Mouse (Mus musculus) intestine, embryonic 16.5 days (tissue): ENCODE results near the gene Dapp1. TPM values are rescaled to one million over a fixed set of nuclear protein-coding genes. Genes with fewer than 3 reads are reported as not detected.
"Not testable (repeated sequence)": the region's sequence is repeated elsewhere in the genome, so short reads cannot be mapped to it uniquely, and the experiment has no call there.

Source experiments
- ATAC-seq: fragments of 200-750 bp; cut with Nextera tagmentation; 2 replicates; pipeline ENCODE4 v1.8.0; 2017; ENCODE audit warnings: moderate TSS enrichment, moderate library complexity
- H3K27ac ChIP-seq: fragments of 300-500 bp; sonication (generic); 2 replicates; pipeline ENCODE4 v1.5.1; 2014; ENCODE audit warnings: mild to moderate bottlenecking, low read length
- H3K27me3 ChIP-seq: fragments of 300-500 bp; sonication (generic); replicated peaks from 2 replicates; pipeline ENCODE4 v1.6.1; 2014; ENCODE audit warnings: low read length, control low read depth, mixed read lengths; ENCODE audit not compliant: control insufficient read depth, insufficient read depth
- H3K36me3 ChIP-seq: fragments of 300-500 bp; sonication (generic); 2 replicates; pipeline ENCODE4 v1.6.1; 2014; ENCODE audit warnings: low read length, control low read depth; ENCODE audit not compliant: control insufficient read depth, insufficient read depth
- H3K4me1 ChIP-seq: fragments of 300-500 bp; sonication (generic); 2 replicates; pipeline ENCODE4 v1.6.1; 2014; ENCODE audit warnings: low read length, control low read depth, mixed read lengths; ENCODE audit not compliant: control insufficient read depth, insufficient read depth
- H3K4me2 ChIP-seq: fragments of 300-500 bp; sonication (generic); 2 replicates; pipeline ENCODE4 v1.6.1; 2014; ENCODE audit warnings: low read depth, low read length, control low read depth
- H3K4me3 ChIP-seq: fragments of 300-500 bp; sonication (generic); 2 replicates; pipeline ENCODE4 v1.5.1; 2014; ENCODE audit warnings: mild to moderate bottlenecking, low read length
- H3K9ac ChIP-seq: fragments of 300-500 bp; sonication (generic); 2 replicates; pipeline ENCODE4 v1.6.1; 2014; ENCODE audit warnings: low read depth, low read length
- H3K9me3 ChIP-seq: fragments of 300-500 bp; sonication (generic); 2 replicates; pipeline ENCODE4 v1.6.1; 2016; ENCODE audit warnings: low read length, control low read depth; ENCODE audit not compliant: control insufficient read depth
- WGBS: fragments of 180-500 bp; shearing (Covaris S2); extraction: QIAGEN DNeasy Blood & Tissue Kit; methylation state at CpG from one replicate; pipeline ENCODE4 v1.1.7; 2014; 5-methylcytosine and 5-hydroxymethylcytosine counted together
- polyA plus RNA-seq: library from polyadenylated mRNA; unstranded; fragments of >200 nt; fragmentation: Nextera tagmentation; extraction: Ambion mirVana; gene quantifications from 2 replicates; pipeline ENCODE4 v1.2.1, GENCODE M21; 2015

Dapp1 gene
- polyA plus RNA-seq, 1 experiment from 2014 or later = 35.8 TPM

DNA sequence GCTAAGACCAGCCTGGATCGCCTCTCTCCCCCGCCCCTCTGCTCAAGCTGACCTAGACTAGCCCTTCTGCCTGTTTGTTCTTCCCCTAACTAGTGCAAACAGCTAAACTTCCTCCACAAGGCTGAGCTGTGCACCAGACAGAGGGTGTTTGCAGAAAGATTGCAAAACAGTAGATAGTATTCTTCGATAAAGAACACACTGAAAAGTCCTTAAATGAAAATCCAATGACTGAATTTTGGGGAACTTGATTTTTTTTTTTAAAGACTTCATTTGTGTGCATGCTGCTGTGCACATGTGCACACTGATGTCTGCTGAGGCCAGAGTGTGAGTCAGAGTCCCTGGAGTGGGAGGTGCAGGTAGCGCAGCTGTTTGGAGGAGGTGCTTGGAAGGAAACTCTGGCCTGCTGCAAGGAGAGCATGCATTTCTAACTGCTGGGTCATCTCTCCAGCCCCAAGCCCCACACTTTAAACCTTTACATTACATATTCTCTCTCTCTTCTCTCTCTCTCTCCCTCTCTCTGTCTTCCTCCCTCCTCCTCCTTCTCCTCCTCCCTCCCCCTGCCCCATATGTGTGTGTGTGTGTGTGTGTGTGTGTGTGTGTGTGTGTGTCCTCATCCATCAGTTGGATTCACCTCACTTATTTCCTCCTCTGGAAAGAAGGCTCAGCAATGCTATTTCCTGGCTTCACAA is 29.0 kb downstream of the Dapp1 start:
- Histone ChIP-seq H3K36me3 (no peaks in the 10 kb centered on the region), H3K27me3 (no peaks in the 10 kb centered on the region), H3K27ac (peak overlapping the region; percentile 46), H3K4me2 (no peak overlapping the region), H3K9ac (peak overlapping the region; percentile 8; the same call in 1 of the 2 replicates), H3K4me3 (no peak overlapping the region), H3K4me1 (peaks cover 25% of the 10 kb centered on the region), H3K9me3 (no peaks in the 10 kb centered on the region)
- ATAC-seq = peak; percentile 91
- 43% methylated on average over 4 of the region's 4 CpGs for WGBS

DNA sequence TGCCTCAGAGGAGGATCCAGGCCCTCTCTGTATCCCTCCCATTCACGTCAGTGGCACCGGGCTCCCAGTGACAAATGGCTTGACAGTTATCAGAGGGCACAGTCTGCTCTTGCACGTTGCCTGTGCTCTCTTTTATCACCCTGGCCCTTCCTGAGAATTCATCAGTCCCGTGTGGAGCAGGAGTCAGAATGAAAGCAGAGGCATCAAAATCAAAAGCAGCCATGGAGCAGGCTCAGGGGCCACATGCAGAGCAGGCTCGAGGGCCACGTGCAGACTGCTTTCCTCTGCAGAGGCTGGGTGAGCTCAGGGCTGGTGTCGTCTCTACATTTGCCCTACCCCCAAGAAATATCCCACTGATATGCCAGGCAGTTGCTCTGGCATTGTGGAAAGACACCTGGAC is 29.5 kb downstream of the Dapp1 start:
- no peak overlapping the region for H3K4me2 ChIP-seq
- no peaks in the 10 kb centered on the region for H3K9me3 ChIP-seq
- H3K4me3 ChIP-seq = no peak overlapping the region
- peak; percentile 39 for ATAC-seq
- peaks cover 25% of the 10 kb centered on the region for H3K4me1 ChIP-seq
- H3K9ac ChIP-seq = peak overlapping the region; percentile 8; the same call in 1 of the 2 replicates
- peak overlapping the region; percentile 46 for H3K27ac ChIP-seq
- H3K27me3 ChIP-seq = no peaks in the 10 kb centered on the region
- WGBS = 26% methylated on average over 7 of the region's 7 CpGs
- no peaks in the 10 kb centered on the region for H3K36me3 ChIP-seq

GRCm38 (mm10) chr3:137951302-137951701 is 30.0 kb downstream of the Dapp1 start:
- not testable (repeated sequence) for H3K36me3 ChIP-seq, H3K9ac ChIP-seq, H3K9me3 ChIP-seq, H3K4me2 ChIP-seq, ATAC-seq, H3K4me3 ChIP-seq, H3K27ac ChIP-seq, H3K27me3 ChIP-seq
- H3K4me1 ChIP-seq = peaks cover 25% of the 10 kb centered on the region
- WGBS = 91% methylated on average over 3 of the region's 3 CpGs

GRCm38 (mm10) chr3:137950191-137950885 is 31.0 kb downstream of the Dapp1 start:
- Histone ChIP-seq H3K4me2 (no peak overlapping the region), H3K27me3 (no peaks in the 10 kb centered on the region), H3K9me3 (no peaks in the 10 kb centered on the region), H3K9ac (no peak overlapping the region), H3K27ac (no peak overlapping the region), H3K36me3 (no peaks in the 10 kb centered on the region), H3K4me1 (peaks cover 20% of the 10 kb centered on the region), H3K4me3 (no peak overlapping the region)
- no peak for ATAC-seq
- 82% methylated on average over 10 of the region's 10 CpGs for WGBS

DNA sequence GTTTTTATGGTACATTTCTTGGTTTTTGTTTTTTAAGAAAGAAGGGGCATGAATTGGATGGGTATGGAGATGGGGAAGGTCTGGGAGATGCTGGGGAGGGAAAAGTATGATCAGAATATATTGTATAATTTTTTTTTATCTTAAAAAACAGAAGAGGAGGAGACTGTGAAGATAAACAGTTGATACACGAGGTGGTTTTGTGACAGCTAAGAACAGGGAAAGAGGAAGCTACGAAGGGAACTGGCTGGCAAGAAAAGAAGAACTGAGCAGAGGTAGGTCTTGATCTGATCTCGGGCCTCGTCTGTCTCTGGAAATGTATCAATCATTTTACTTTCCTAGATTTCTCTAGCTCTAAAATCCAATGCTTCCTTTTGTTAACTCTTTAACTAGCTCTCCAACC is 33.8 kb downstream of the Dapp1 start:
- Histone ChIP-seq H3K9me3 (no peaks in the 10 kb centered on the region), H3K9ac (no peak overlapping the region), H3K36me3 (no peaks in the 10 kb centered on the region), H3K4me2 (no peak overlapping the region), H3K4me3 (no peak overlapping the region), H3K27ac (no peak overlapping the region), H3K4me1 (peaks cover 9% of the 10 kb centered on the region), H3K27me3 (no peaks in the 10 kb centered on the region)
- no peak for ATAC-seq
- WGBS = 80% methylated on average over 4 of the region's 4 CpGs

DNA sequence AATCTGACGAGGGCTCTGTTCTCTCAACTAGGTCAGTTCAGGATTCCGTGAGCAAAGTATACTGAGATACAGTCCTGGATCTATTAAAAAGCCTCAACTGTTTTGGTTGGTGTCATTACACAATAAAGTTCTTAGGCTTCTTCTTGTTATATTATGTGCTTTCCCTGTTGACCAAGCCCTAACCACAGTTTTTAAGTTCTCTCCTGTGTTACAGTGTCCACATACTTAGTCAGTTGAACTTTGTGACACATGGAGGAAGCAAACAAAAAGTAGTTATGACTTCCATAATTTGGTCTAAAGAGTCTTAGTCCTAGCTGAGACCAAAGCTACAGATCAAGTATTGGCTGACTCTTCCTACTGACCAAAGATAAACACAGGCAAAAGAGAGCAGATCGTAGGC is 34.5 kb downstream of the Dapp1 start:
- 93% methylated on average over 3 of the region's 3 CpGs for WGBS
- peaks cover 2% of the 10 kb centered on the region for H3K4me1 ChIP-seq
- H3K36me3 ChIP-seq = no peaks in the 10 kb centered on the region
- no peak overlapping the region for H3K27ac ChIP-seq
- no peak overlapping the region for H3K4me3 ChIP-seq
- no peak overlapping the region for H3K9ac ChIP-seq
- ATAC-seq = no peak
- no peak overlapping the region for H3K4me2 ChIP-seq
- H3K9me3 ChIP-seq = no peaks in the 10 kb centered on the region
- H3K27me3 ChIP-seq = no peaks in the 10 kb centered on the region

GRCm38 (mm10) chr3:137943737-137944154 is 37.6 kb downstream of the Dapp1 start:
- no peaks in the 10 kb centered on the region for H3K36me3 ChIP-seq
- no peaks in the 10 kb centered on the region for H3K27me3 ChIP-seq
- ATAC-seq = peak; percentile 84
- 60% methylated on average over 6 of the region's 6 CpGs for WGBS
- no peak overlapping the region for H3K4me3 ChIP-seq
- H3K27ac ChIP-seq = peak overlapping the region; percentile 80; the same call in 1 of the 2 replicates
- peaks cover 5% of the 10 kb centered on the region for H3K4me1 ChIP-seq
- H3K9me3 ChIP-seq = no peaks in the 10 kb centered on the region
- H3K9ac ChIP-seq = no peak overlapping the region
- H3K4me2 ChIP-seq = no peak overlapping the region

GRCm38 (mm10) chr3:137942098-137942622 is 39.2 kb downstream of the Dapp1 start:
- ATAC-seq = no peak
- Histone ChIP-seq H3K4me2 (no peak overlapping the region), H3K9me3 (no peaks in the 10 kb centered on the region), H3K4me3 (no peak overlapping the region), H3K27ac (no peak overlapping the region), H3K9ac (no peak overlapping the region), H3K4me1 (peaks cover 5% of the 10 kb centered on the region), H3K36me3 (no peaks in the 10 kb centered on the region), H3K27me3 (no peaks in the 10 kb centered on the region)
- 86% methylated on average over 12 of the region's 12 CpGs for WGBS

DNA sequence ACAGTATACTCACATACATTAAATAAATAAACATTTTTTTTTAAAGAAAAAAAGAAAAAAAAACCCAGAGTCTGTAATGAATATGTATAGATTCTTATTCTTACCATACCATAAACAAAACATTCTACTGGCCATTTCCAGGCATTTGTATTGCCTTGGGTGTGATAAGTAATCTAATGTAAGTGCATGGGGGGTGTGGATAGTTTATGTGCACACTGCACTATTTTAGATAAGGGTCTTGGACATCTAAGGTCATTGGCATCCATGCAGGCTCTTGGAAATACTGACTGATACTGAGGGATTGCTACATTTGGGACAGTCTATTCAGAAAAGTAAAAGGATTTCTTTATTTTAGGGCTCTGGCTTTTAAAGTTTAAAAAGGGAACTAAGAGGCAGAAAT is 39.8 kb downstream of the Dapp1 start:
- Histone ChIP-seq H3K36me3 (no peaks in the 10 kb centered on the region), H3K27me3 (no peaks in the 10 kb centered on the region), H3K4me3 (no peak overlapping the region), H3K27ac (peak overlapping the region; percentile 82; the same call in 1 of the 2 replicates), H3K4me1 (peaks cover 5% of the 10 kb centered on the region), H3K9me3 (no peaks in the 10 kb centered on the region), H3K9ac (no peak overlapping the region), H3K4me2 (no peak overlapping the region)
- no peak for ATAC-seq
